9 mouse cellular contexts compared by ENCODE assay signal in the genomic region with DNA sequence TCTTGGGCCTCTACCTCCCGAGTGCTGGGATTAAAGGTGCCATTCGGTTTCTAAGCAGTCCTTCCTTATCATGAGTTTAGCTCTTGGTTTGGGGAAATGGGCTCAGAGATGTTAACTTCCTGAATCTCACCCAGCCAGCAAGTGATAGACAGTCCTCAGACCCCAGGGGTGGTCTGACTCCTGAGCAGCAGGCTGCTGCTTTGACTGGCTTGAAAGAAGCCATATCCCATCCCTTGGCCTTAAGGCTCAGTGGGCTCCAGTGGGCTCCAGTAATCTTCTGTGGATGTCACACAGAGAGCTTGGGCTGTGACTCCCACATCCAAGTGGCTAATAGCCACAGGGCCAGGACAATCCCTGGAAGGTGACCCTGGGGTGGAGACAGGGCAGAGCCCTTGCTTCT. TPM values are rescaled to one million over a fixed set of nuclear protein-coding genes. Genes with fewer than 3 reads are reported as not detected.
DNase-seq lines count a peak whose midpoint lies in the region; ATAC-seq and TF ChIP-seq lines count a peak whose summit lies in the region.
"Had no signal": no experiment of that assay in that cellular context is flagged by ENCODE, and none has a peak within 500 bp of the region (broad histone marks: within the 10 kb centered on the region; RNA-seq: fewer than 3 reads in every experiment).

No protein-coding gene starts in this region.

- TF ChIP-seq EP300 in heart, postnatal 0 days (IDR thresholded peaks at IDR 0.05; ENCODE audit: low read depth), result no peak
- no peak for TF ChIP-seq EP300 in stomach, postnatal 0 days (optimal IDR thresholded peaks at IDR 0.05)

- H3K4me3 ChIP-seq in heart, postnatal 0 days (ENCODE audit: low read depth, low read length), result no peak overlapping the region
- no peak overlapping the region for H3K4me3 ChIP-seq in stomach, embryonic 14.5 days (ENCODE audit: low read depth, low read length)
- H3K4me3 ChIP-seq in stomach, postnatal 0 days (ENCODE audit: low read depth, low read length), result no peak overlapping the region
- no peak overlapping the region for H3K4me3 ChIP-seq in embryonic facial prominence, embryonic 10.5 days
- H3K4me3 ChIP-seq: heart, embryonic 12.5 days; limb, embryonic 13.5 days had no signal

- H3K27me3 ChIP-seq in heart, postnatal 0 days (ENCODE audit: control insufficient read depth, insufficient read depth, low read length), result no peaks in the 10 kb centered on the region
- no peaks in the 10 kb centered on the region for H3K27me3 ChIP-seq in stomach, embryonic 14.5 days (ENCODE audit: control insufficient read depth, insufficient read depth, low read length)
- H3K27me3 ChIP-seq in stomach, postnatal 0 days (ENCODE audit: control insufficient read depth, insufficient read depth, low read length), result no peaks in the 10 kb centered on the region
- no peaks in the 10 kb centered on the region for H3K27me3 ChIP-seq in embryonic facial prominence, embryonic 10.5 days (replicated peaks; ENCODE audit: low read depth, poor library complexity, severe bottlenecking)
- H3K27me3 ChIP-seq: heart, embryonic 12.5 days; limb, embryonic 13.5 days had no signal

- peak overlapping the region; percentile 62 for H3K27ac ChIP-seq in heart, postnatal 0 days (ENCODE audit: low read depth)
- H3K27ac ChIP-seq in stomach, embryonic 14.5 days (ENCODE audit: low read length), result 0 out of 2 replicates have a peak overlapping the region, but pooled peaks have one; percentile 6
- no peak overlapping the region for H3K27ac ChIP-seq in stomach, postnatal 0 days (replicated peaks)
- peak overlapping the region; percentile 60; the same call in 1 of the 2 replicates for H3K27ac ChIP-seq in embryonic facial prominence, embryonic 10.5 days (replicated peaks)
- H3K27ac ChIP-seq: limb, embryonic 13.5 days had no signal

- no peak overlapping the region for H3K9ac ChIP-seq in heart, postnatal 0 days (replicated peaks; ENCODE audit: low read depth, low read length)
- H3K9ac ChIP-seq in stomach, embryonic 14.5 days (replicated peaks; ENCODE audit: low read depth, low read length), result no peak overlapping the region
- no peak overlapping the region for H3K9ac ChIP-seq in stomach, postnatal 0 days (ENCODE audit: low read length)
- H3K9ac ChIP-seq: heart, embryonic 12.5 days; limb, embryonic 13.5 days had no signal

- no peaks in the 10 kb centered on the region for H3K4me1 ChIP-seq in heart, postnatal 0 days (ENCODE audit: control insufficient read depth, insufficient read depth)
- H3K4me1 ChIP-seq in stomach, embryonic 14.5 days (ENCODE audit: control insufficient read depth, insufficient read depth, low read length), result 0 out of 2 replicates have a peak, but pooled peaks cover 4% of the 10 kb centered on the region
- H3K4me1 ChIP-seq in stomach, postnatal 0 days (replicated peaks; ENCODE audit: control insufficient read depth, insufficient read depth), result no peaks in the 10 kb centered on the region
- H3K4me1 ChIP-seq in embryonic facial prominence, embryonic 10.5 days, result peaks cover 17% of the 10 kb centered on the region
- H3K4me1 ChIP-seq: limb, embryonic 13.5 days had no signal

- no peaks in the 10 kb centered on the region for H3K36me3 ChIP-seq in heart, postnatal 0 days (replicated peaks; ENCODE audit: control insufficient read depth, insufficient read depth, low read length)
- H3K36me3 ChIP-seq in stomach, embryonic 14.5 days (ENCODE audit: control insufficient read depth, insufficient read depth, low read length), result no peaks in the 10 kb centered on the region
- H3K36me3 ChIP-seq in stomach, postnatal 0 days (ENCODE audit: control insufficient read depth, insufficient read depth, low read length), result no peaks in the 10 kb centered on the region
- no peaks in the 10 kb centered on the region for H3K36me3 ChIP-seq in embryonic facial prominence, embryonic 10.5 days (replicated peaks)
- H3K36me3 ChIP-seq: heart, embryonic 12.5 days; limb, embryonic 13.5 days had no signal

- H3K4me2 ChIP-seq in heart, postnatal 0 days (ENCODE audit: low read depth, low read length), result no peak overlapping the region
- H3K4me2 ChIP-seq in stomach, embryonic 14.5 days (replicated peaks; ENCODE audit: low read depth, low read length), result no peak overlapping the region
- H3K4me2 ChIP-seq in stomach, postnatal 0 days (replicated peaks; ENCODE audit: low read depth), result no peak overlapping the region
- H3K4me2 ChIP-seq: limb, embryonic 13.5 days had no signal

- no peak for DNase-seq in heart, postnatal 0 days (ENCODE audit: low spot score)
- no peak for DNase-seq in heart, postnatal 4 days
- no peak for DNase-seq in stomach, postnatal 0 days (ENCODE audit: low spot score)
- no peak for DNase-seq in embryonic facial prominence, embryonic 10.5 days (ENCODE audit: low spot score)
- DNase-seq in thymus, postnatal 4 days, result peak; percentile 54
- DNase-seq in ovary, postnatal 36 days (ENCODE audit: low spot score), result no peak

- no peaks in the 10 kb centered on the region; the same call in 1 of the 2 replicates for H3K9me3 ChIP-seq in heart, postnatal 0 days (replicated peaks; ENCODE audit: control insufficient read depth, low read length)
- peaks cover 7% of the 10 kb centered on the region; the same call in 1 of the 2 replicates for H3K9me3 ChIP-seq in stomach, embryonic 14.5 days (ENCODE audit: control insufficient read depth, low read depth, low read length)
- no peaks in the 10 kb centered on the region for H3K9me3 ChIP-seq in stomach, postnatal 0 days (ENCODE audit: control insufficient read depth, low read length)
- H3K9me3 ChIP-seq in embryonic facial prominence, embryonic 10.5 days, result peaks cover 6% of the 10 kb centered on the region; the same call in 1 of the 2 replicates

- TF ChIP-seq CTCF in heart, postnatal 0 days (IDR thresholded peaks at IDR 0.05; ENCODE audit: low read depth), result no peak
- no peak for TF ChIP-seq CTCF in stomach, postnatal 0 days (IDR thresholded peaks at IDR 0.05; ENCODE audit: low read depth)

- 50% methylated on average over 2 of the region's 2 CpGs for WGBS in heart, postnatal 0 days
- 54% methylated on average over 2 of the region's 2 CpGs for WGBS in stomach, embryonic 14.5 days
- 51% methylated on average over 2 of the region's 2 CpGs for WGBS in stomach, postnatal 0 days
- 77% methylated on average over 2 of the region's 2 CpGs for WGBS in embryonic facial prominence, embryonic 10.5 days

- ATAC-seq in heart, postnatal 0 days (ENCODE audit: insufficient read depth, low read depth), result no peak
- ATAC-seq in stomach, embryonic 14.5 days (ENCODE audit: insufficient number of reproducible peaks, insufficient read depth, low FRiP score, low read depth), result no peak
- no peak for ATAC-seq in stomach, postnatal 0 days (ENCODE audit: low FRiP score, low TSS enrichment)

RNA-seq across cellular contexts. Expression of a gene that starts 40.6 kb away (rescaled TPM):
- 11.2 and 12.3 TPM in 2 replicates for total RNA-seq in heart, postnatal 0 days (2014; rRNA removed; ENCODE audit: low replicate concordance)
- 2.8 and 3.1 TPM in 2 replicates for polyA plus RNA-seq in heart, postnatal 0 days (2015; fragmentation: Nextera tagmentation; extraction: Ambion mirVana)
- total RNA-seq in heart, postnatal 4 days (2021), result 10 to 100 TPM in 1 of 2 experiments, 1 to 10 TPM in 1; 9.9 to 11.0 TPM
- 10.6 and 14.0 TPM in 2 replicates for polyA plus RNA-seq in stomach, embryonic 14.5 days (2014; fragmentation: Nextera tagmentation; extraction: Ambion mirVana)
- polyA plus RNA-seq in stomach, postnatal 0 days (2015; fragmentation: Nextera tagmentation; extraction: Ambion mirVana), result 16.6 and 20.2 TPM in 2 replicates
- 11.8 and 12.3 TPM in 2 replicates for polyA plus RNA-seq in embryonic facial prominence, embryonic 10.5 days (2016; fragmentation: Nextera tagmentation; extraction: Ambion mirVana)

RNA-seq across cellular contexts. Expression of a gene that starts 43.3 kb away (rescaled TPM):
- 12.5 and 16.0 TPM in 2 replicates for total RNA-seq in heart, postnatal 0 days (2014; rRNA removed; ENCODE audit: low replicate concordance)
- polyA plus RNA-seq in heart, postnatal 0 days (2015; fragmentation: Nextera tagmentation; extraction: Ambion mirVana), result 6.5 and 6.6 TPM in 2 replicates
- total RNA-seq in heart, postnatal 4 days (2021), result 10 to 100 TPM; 16.4 to 22.2 TPM
- polyA plus RNA-seq in stomach, embryonic 14.5 days (2014; fragmentation: Nextera tagmentation; extraction: Ambion mirVana), result 13.7 and 14.1 TPM in 2 replicates
- polyA plus RNA-seq in stomach, postnatal 0 days (2015; fragmentation: Nextera tagmentation; extraction: Ambion mirVana), result 11.1 and 11.5 TPM in 2 replicates
- 29.8 and 31.8 TPM in 2 replicates for polyA plus RNA-seq in embryonic facial prominence, embryonic 10.5 days (2016; fragmentation: Nextera tagmentation; extraction: Ambion mirVana)

RNA-seq across cellular contexts. Expression of a gene that starts 44.3 kb away (rescaled TPM):
- 3.2 and 4.2 TPM in 2 replicates for total RNA-seq in heart, postnatal 0 days (2014; rRNA removed; ENCODE audit: low replicate concordance)
- 3.3 and 3.5 TPM in 2 replicates for polyA plus RNA-seq in heart, postnatal 0 days (2015; fragmentation: Nextera tagmentation; extraction: Ambion mirVana)
- 1 to 10 TPM; 3.5 to 3.6 TPM for total RNA-seq in heart, postnatal 4 days (2021)
- polyA plus RNA-seq in stomach, embryonic 14.5 days (2014; fragmentation: Nextera tagmentation; extraction: Ambion mirVana), result 5.6 TPM in 2 replicates
- polyA plus RNA-seq in stomach, postnatal 0 days (2015; fragmentation: Nextera tagmentation; extraction: Ambion mirVana), result 2.5 and 2.6 TPM in 2 replicates
- polyA plus RNA-seq in embryonic facial prominence, embryonic 10.5 days (2016; fragmentation: Nextera tagmentation; extraction: Ambion mirVana), result 6.4 and 6.8 TPM in 2 replicates
